Mouse (Mus musculus): ENCODE measurements around the gene 3830406C13Rik. TPM values are rescaled to one million over a fixed set of nuclear protein-coding genes. Genes with fewer than 3 reads are reported as not detected.

Gene 3830406C13Rik
- polyA plus RNA-seq (2012; rRNA removed), result 2.4 and 2.6 TPM in 2 replicates

GRCm38 (mm10) chr14:12284141-12284912 is at the start of gene 3830406C13Rik:
Gene 3830406C13Rik (plus strand): TSS chr14:12284173.

GRCm38 (mm10) chr14:12283641-12284040 is 332 bp upstream of the 3830406C13Rik start, which contains the start of gene Gm49355:
Gene Gm49355 (plus strand): TSS chr14:12283976.

GRCm38 (mm10) chr14:12348089-12348488 is 64.1 kb downstream of the 3830406C13Rik start, which contains the start of gene Fezf2:
Gene Fezf2 (minus strand): TSS chr14:12348189.

Other genes with a start within 250 kb of the 3830406C13Rik start
- gene Gm49355, start 197 bp upstream of the 3830406C13Rik start, polyA plus RNA-seq (2012; rRNA removed), result 0.03 and 0.06 TPM in 2 replicates
- not detected in 2 replicates for gene Fezf2, start 64.0 kb downstream of the 3830406C13Rik start, polyA plus RNA-seq (2012; rRNA removed)

Measured in ovary, adult 2 months (tissue).